14 mouse cellular contexts compared by ENCODE assay signal in genomic region chr16:18632816-18633215, GRCm38 (mm10). TPM values are rescaled to one million over a fixed set of nuclear protein-coding genes. Genes with fewer than 3 reads are reported as not detected.
"Had no signal": no experiment of that assay in that cellular context is flagged by ENCODE, and none has a peak within 500 bp of the region (broad histone marks: within the 10 kb centered on the region; RNA-seq: fewer than 3 reads in every experiment).

No protein-coding gene starts in this region.

- H3K4me2 ChIP-seq: kidney, embryonic 15.5 days; liver, embryonic 13.5 days; lung, embryonic 15.5 days; midbrain, embryonic 12.5 days had no signal

- H3K36me3 ChIP-seq: kidney, embryonic 15.5 days; liver, embryonic 13.5 days; lung, embryonic 15.5 days; midbrain, embryonic 12.5 days had no signal

- DNase-seq: kidney, adult 2 months; kidney, postnatal 36 days; layer of hippocampus, postnatal 36 days; liver, embryonic 13.5 days; liver, postnatal 0 days; lung, postnatal 14 days; right cerebral cortex, adult 18-20 months; thymus, adult 2 months; thymus, postnatal 25 days had no signal

- ATAC-seq: liver, postnatal 0 days had no signal

- H3K4me3 ChIP-seq: kidney, embryonic 15.5 days; liver, embryonic 13.5 days; lung, embryonic 15.5 days; megakaryocyte, embryonic 14.5 days; midbrain, embryonic 12.5 days had no signal

- H3K9me3 ChIP-seq: kidney, embryonic 15.5 days; liver, embryonic 13.5 days; lung, embryonic 15.5 days; midbrain, embryonic 12.5 days had no signal

- H3K9ac ChIP-seq: kidney, embryonic 15.5 days; liver, embryonic 13.5 days; liver, postnatal 0 days; lung, embryonic 15.5 days; midbrain, embryonic 12.5 days had no signal

- H3K27ac ChIP-seq: kidney, embryonic 15.5 days; liver, embryonic 13.5 days; lung, embryonic 15.5 days; macrophage; midbrain, embryonic 12.5 days had no signal

RNA-seq across cellular contexts. Expression of gene Gm49601, which starts 6.6 kb away (rescaled TPM):
- polyA plus RNA-seq: liver, postnatal 0 days; macrophage had no signal

RNA-seq across cellular contexts. Expression of gene Tbx1, which starts 42.3 kb away (rescaled TPM):
- polyA plus RNA-seq: liver, postnatal 0 days; macrophage had no signal
